Mouse (Mus musculus) hindbrain, postnatal 0 days (tissue): ENCODE measurements around the gene Stx6. TPM values are rescaled to one million over a fixed set of nuclear protein-coding genes. Genes with fewer than 3 reads are reported as not detected.
A peak's percentile ranks its signal among the peaks of the same experiment; 100 is the strongest.

Experiments used
- ATAC-seq: fragments of 200-750 bp; cut with Nextera tagmentation; 2 replicates; pipeline ENCODE4 v1.8.0; 2017; ENCODE audit warnings: mild to moderate bottlenecking, moderate TSS enrichment, moderate library complexity
- DNase-seq: peaks from one replicate; pipeline ENCODE4 v3.0.0-alpha.2; 2015; ENCODE audit warnings: low spot score
- H3K27ac ChIP-seq: fragments of 300-500 bp; sonication (generic); 2 replicates; pipeline ENCODE4 v1.5.1; 2014; ENCODE audit warnings: mild to moderate bottlenecking
- H3K27me3 ChIP-seq: fragments of 300-500 bp; sonication (generic); 2 replicates; pipeline ENCODE4 v1.6.1; 2014; ENCODE audit warnings: low read length, mixed read lengths; ENCODE audit not compliant: insufficient read depth
- H3K36me3 ChIP-seq: fragments of 300-500 bp; sonication (generic); 2 replicates; pipeline ENCODE4 v1.6.1; 2014; ENCODE audit warnings: low read length, mixed read lengths; ENCODE audit not compliant: insufficient read depth
- H3K4me1 ChIP-seq: fragments of 300-500 bp; sonication (generic); 2 replicates; pipeline ENCODE4 v1.6.1; 2014; ENCODE audit warnings: antibody characterized with exemption, low read length, mixed read lengths; ENCODE audit not compliant: insufficient read depth
- H3K4me2 ChIP-seq: fragments of 300-500 bp; sonication (generic); 2 replicates; pipeline ENCODE4 v1.6.1; 2014; ENCODE audit warnings: low read depth, mild to moderate bottlenecking, low read length, moderate library complexity, mixed read lengths
- H3K4me3 ChIP-seq: fragments of 300-500 bp; sonication (generic); 2 replicates; pipeline ENCODE4 v1.5.1; 2014; ENCODE audit warnings: low read length
- H3K9ac ChIP-seq: fragments of 300-500 bp; sonication (generic); replicated peaks from 2 replicates; pipeline ENCODE4 v1.6.1; 2014; ENCODE audit warnings: mild to moderate bottlenecking, low read length, moderate library complexity, mixed read lengths
- H3K9me3 ChIP-seq: fragments of 300-500 bp; sonication (generic); 2 replicates; pipeline ENCODE4 v1.6.1; 2016; ENCODE audit warnings: low read length, mixed read lengths
- CTCF ChIP-seq: IDR thresholded peaks from 2 replicates; pipeline ENCODE4 v1.5.1; 2016; ENCODE audit warnings: antibody characterized with exemption, control low read depth, low read depth
- WGBS: fragments of 180-500 bp; shearing (Covaris S2); extraction: QIAGEN DNeasy Blood & Tissue Kit; methylation state at CpG from one replicate; pipeline ENCODE4 v1.1.7; 2014; 5-methylcytosine and 5-hydroxymethylcytosine counted together
- polyA plus RNA-seq: library from polyadenylated mRNA; unstranded; fragments of >200 nt; fragmentation: Nextera tagmentation; extraction: Ambion mirVana; gene quantifications from 2 replicates; pipeline ENCODE4 v1.2.1, GENCODE M21; 2015
- total RNA-seq: library from RNA; depleted of rRNA; stranded (reverse); fragments of >200 nt; gene quantifications from 2 replicates; pipeline ENCODE4 v1.2.3, GENCODE M21; 2014

Gene Stx6
- total and polyA plus RNA-seq, 2 experiments from 2014 or later: 82.2 to 84.2 TPM

GRCm38 (mm10) chr1:155119719-155120118 lies 38.8 kb upstream of the Stx6 start:
- no peak overlapping the region for H3K27ac ChIP-seq
- no peak overlapping the region for H3K4me2 ChIP-seq
- ATAC-seq (no peak), DNase-seq (no peak)
- WGBS: 82% methylated on average over 1 of the region's 1 CpGs
- no peaks in the 10 kb centered on the region for H3K9me3 ChIP-seq
- TF ChIP-seq CTCF: no peak
- no peak overlapping the region for H3K4me3 ChIP-seq
- no peaks in the 10 kb centered on the region; the same call in 1 of the 2 replicates for H3K4me1 ChIP-seq
- H3K9ac ChIP-seq: no peak overlapping the region
- H3K36me3 ChIP-seq: no peaks in the 10 kb centered on the region
- no peaks in the 10 kb centered on the region for H3K27me3 ChIP-seq

DNA sequence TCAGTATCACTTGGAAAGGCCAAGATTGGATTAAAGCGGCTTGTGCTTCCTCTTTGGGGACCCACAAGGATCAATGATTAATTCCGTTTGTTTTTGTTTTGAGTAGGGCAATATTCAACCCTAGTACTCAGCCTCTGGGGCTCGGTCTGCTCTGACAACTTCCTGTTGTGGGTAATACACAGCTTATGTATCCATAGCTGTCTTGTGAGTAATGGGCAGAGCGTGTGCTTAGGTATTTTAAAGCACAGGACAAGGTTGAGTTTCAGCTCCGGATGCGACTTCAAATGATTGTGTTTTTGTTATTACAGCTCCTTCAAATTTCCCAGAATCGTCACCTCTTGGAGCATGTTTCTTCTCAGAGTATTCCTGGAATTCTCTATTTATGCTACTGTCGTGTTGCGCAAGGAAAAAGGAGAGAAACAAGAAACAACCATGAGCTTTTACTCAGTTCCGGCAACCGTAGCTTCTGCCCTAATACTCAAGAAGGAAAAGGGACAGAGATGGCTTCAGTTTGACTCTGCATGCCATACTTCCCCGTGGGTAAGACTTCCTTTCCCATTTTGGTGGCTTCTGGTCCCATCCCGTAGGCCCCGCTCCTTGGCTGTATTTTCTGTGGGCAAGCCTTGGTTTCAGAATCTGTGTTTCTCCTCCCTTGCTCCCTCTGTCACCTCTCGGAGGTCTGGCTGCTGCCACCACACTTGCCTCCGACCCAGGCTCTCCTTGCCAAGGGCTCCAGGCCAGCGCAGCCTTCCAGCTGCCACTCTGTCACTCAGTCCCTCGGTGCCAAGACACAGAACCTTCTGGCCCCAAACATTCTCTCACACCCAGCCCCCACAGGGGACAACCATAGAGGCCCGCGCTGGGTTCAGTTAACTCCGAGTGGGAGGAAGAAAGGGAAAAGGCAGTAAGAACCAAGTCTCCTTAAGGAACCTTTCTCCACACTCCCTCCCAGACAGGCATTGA lies 36.3 kb upstream of the Stx6 start:
- no peak overlapping the region for H3K4me2 ChIP-seq
- no peaks in the 10 kb centered on the region for H3K36me3 ChIP-seq
- no peak overlapping the region for H3K4me3 ChIP-seq
- no peak overlapping the region for H3K9ac ChIP-seq
- TF ChIP-seq CTCF: no peak
- DNase-seq: peak; percentile 74
- H3K9me3 ChIP-seq: no peaks in the 10 kb centered on the region
- no peaks in the 10 kb centered on the region for H3K27me3 ChIP-seq
- no peaks in the 10 kb centered on the region; the same call in 1 of the 2 replicates for H3K4me1 ChIP-seq
- no peak overlapping the region for H3K27ac ChIP-seq
- peak; percentile 82 for ATAC-seq
- 60% methylated on average over 21 of the region's 21 CpGs for WGBS

DNA sequence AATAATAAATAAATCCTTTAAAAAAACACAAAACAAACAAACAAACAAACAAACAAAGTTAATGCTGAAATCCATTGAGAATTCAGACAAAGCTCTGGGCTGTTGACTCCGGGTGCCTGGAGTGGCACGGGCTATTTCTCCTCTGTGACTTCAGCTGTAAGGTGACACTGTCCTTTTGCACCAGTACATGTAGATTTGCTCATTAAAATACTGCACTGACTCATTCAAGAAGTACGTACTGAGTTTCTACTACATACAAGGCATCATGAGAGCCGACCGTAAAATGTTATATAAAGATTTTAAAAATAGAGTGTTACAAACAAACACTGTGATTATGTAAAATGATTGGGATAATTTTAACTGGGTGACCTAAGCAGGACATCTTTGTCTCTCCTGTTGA lies 34.1 kb upstream of the Stx6 start:
- H3K36me3 ChIP-seq: no peaks in the 10 kb centered on the region
- no peak for TF ChIP-seq CTCF
- H3K4me3 ChIP-seq: no peak overlapping the region
- no peak for ATAC-seq
- DNase-seq: no peak
- H3K27me3 ChIP-seq: no peaks in the 10 kb centered on the region
- no peaks in the 10 kb centered on the region; the same call in 1 of the 2 replicates for H3K4me1 ChIP-seq
- no peak overlapping the region for H3K9ac ChIP-seq
- WGBS: 95% methylated on average over 5 of the region's 5 CpGs
- H3K4me2 ChIP-seq: no peak overlapping the region
- H3K9me3 ChIP-seq: no peaks in the 10 kb centered on the region
- H3K27ac ChIP-seq: no peak overlapping the region

GRCm38 (mm10) chr1:155126716-155127115 lies 31.8 kb upstream of the Stx6 start:
- ATAC-seq (no peak), DNase-seq (no peak)
- H3K9ac ChIP-seq: no peak overlapping the region
- H3K4me1 ChIP-seq: no peaks in the 10 kb centered on the region; the same call in 1 of the 2 replicates
- no peaks in the 10 kb centered on the region for H3K36me3 ChIP-seq
- no peaks in the 10 kb centered on the region for H3K27me3 ChIP-seq
- H3K4me3 ChIP-seq: no peak overlapping the region
- TF ChIP-seq CTCF: no peak
- no peak overlapping the region for H3K4me2 ChIP-seq
- H3K9me3 ChIP-seq: no peaks in the 10 kb centered on the region
- WGBS: 68% methylated on average over 5 of the region's 5 CpGs
- H3K27ac ChIP-seq: no peak overlapping the region

- H3K9me3 ChIP-seq: no peaks in the 10 kb centered on the region
- 87% methylated on average over 5 of the region's 5 CpGs for WGBS
- no peak overlapping the region for H3K4me2 ChIP-seq
- H3K4me1 ChIP-seq: no peaks in the 10 kb centered on the region; the same call in 1 of the 2 replicates
- no peaks in the 10 kb centered on the region for H3K27me3 ChIP-seq
- ATAC-seq (no peak), DNase-seq (no peak)
- no peak overlapping the region for H3K27ac ChIP-seq
- TF ChIP-seq CTCF: no peak
- H3K4me3 ChIP-seq: no peak overlapping the region
- H3K9ac ChIP-seq: no peak overlapping the region
- H3K36me3 ChIP-seq: no peaks in the 10 kb centered on the region
Observed at GRCm38 (mm10) chr1:155127429-155127934, 31.0 kb upstream of the Stx6 start.

GRCm38 (mm10) chr1:155134866-155135265 lies 23.6 kb upstream of the Stx6 start:
- Histone ChIP-seq H3K4me2 (no peak overlapping the region), H3K9ac (no peak overlapping the region), H3K4me1 (no peaks in the 10 kb centered on the region), H3K27ac (no peak overlapping the region), H3K9me3 (no peaks in the 10 kb centered on the region), H3K27me3 (no peaks in the 10 kb centered on the region), H3K36me3 (no peaks in the 10 kb centered on the region), H3K4me3 (no peak overlapping the region)
- 63% methylated on average over 8 of the region's 8 CpGs for WGBS
- no peak for DNase-seq
- no peak for TF ChIP-seq CTCF
- no peak for ATAC-seq

- no peaks in the 10 kb centered on the region for H3K9me3 ChIP-seq
- no peaks in the 10 kb centered on the region for H3K36me3 ChIP-seq
- no peak for TF ChIP-seq CTCF
- no peaks in the 10 kb centered on the region for H3K27me3 ChIP-seq
- H3K4me2 ChIP-seq: no peak overlapping the region
- no peak overlapping the region for H3K27ac ChIP-seq
- no peak overlapping the region for H3K9ac ChIP-seq
- ATAC-seq (no peak), DNase-seq (peak; percentile 15)
- no peaks in the 10 kb centered on the region for H3K4me1 ChIP-seq
- 83% methylated on average over 7 of the region's 7 CpGs for WGBS
- no peak overlapping the region for H3K4me3 ChIP-seq
Observed at GRCm38 (mm10) chr1:155138795-155139194, 19.7 kb upstream of the Stx6 start.
